8 mouse cellular contexts compared by ENCODE assay signal in the genomic region with DNA sequence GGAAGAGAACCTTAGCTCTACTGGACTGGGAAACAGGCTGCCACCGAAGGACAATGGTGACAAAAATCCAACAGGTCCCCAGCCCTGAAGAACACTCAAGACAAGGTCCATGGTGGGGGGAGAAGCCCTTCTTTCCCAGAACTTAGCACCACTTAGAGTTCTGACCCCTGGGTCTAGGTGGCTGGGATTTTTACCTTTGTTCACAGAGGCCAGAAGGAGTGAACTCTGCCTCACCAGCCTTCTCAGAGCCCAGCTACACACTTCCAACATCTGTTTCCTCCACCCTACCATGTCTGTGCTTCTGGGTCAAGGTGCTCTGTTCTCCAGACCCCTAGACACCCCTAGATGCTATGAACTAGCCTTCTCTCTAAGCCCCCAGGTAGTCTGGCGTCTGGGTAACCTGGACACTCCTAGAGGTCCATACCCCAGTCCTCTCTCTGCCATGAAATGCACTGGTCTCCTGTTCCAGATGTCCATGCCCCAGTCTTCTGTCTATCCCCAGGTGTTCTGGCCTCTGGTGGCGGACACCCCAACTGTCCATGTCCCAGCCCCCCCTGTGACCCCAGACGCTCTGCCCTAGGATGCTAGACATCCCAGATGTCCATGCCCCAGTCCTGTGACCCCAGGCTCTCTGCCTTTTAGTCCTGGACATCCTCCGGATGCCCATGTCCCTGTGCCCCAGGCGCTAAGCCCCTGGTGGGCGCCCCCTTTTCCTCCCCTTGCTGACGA. TPM values are rescaled to one million over a fixed set of nuclear protein-coding genes. Genes with fewer than 3 reads are reported as not detected.
DNase-seq lines count a peak whose midpoint lies in the region; ATAC-seq and TF ChIP-seq lines count a peak whose summit lies in the region.

No protein-coding gene starts in this region.

- H3K9ac ChIP-seq in limb, embryonic 12.5 days (replicated peaks): peak overlapping the region; percentile 90

- ATAC-seq in limb, embryonic 12.5 days (ENCODE audit: insufficient number of reproducible peaks, insufficient read depth, low FRiP score, low TSS enrichment, low read depth): peak; percentile 27; the same call in 1 of the 2 replicates

- H3K4me3 ChIP-seq in C2C12 (ENCODE audit: insufficient read depth, poor library complexity, severe bottlenecking): peak overlapping the region; percentile 65
- H3K4me3 ChIP-seq in forebrain, embryonic 10.5 days: peak overlapping the region; percentile 93
- H3K4me3 ChIP-seq in limb, embryonic 12.5 days (replicated peaks): peak overlapping the region; percentile 83
- peak overlapping the region; percentile 82 for H3K4me3 ChIP-seq in small intestine, adult 2 months (ENCODE audit: low read depth, low read length)

- no peak for TF ChIP-seq CTCF in C2C12 (IDR thresholded peaks at IDR 0.05; ENCODE audit: control insufficient read depth, insufficient read depth, insufficient read length)
- no peak for TF ChIP-seq CTCF in small intestine, adult 2 months (IDR thresholded peaks at IDR 0.05; ENCODE audit: extremely low read depth, insufficient read length, insufficient replicate concordance, low read depth, low read length)

- no peaks in the 10 kb centered on the region for H3K9me3 ChIP-seq in forebrain, embryonic 10.5 days
- H3K9me3 ChIP-seq in limb, embryonic 12.5 days: no peaks in the 10 kb centered on the region

- H3ac ChIP-seq in C2C12 (ENCODE audit: control insufficient read depth, insufficient read length, low read depth): peak overlapping the region; percentile 82

- H3K36me3 ChIP-seq in C2C12 (ENCODE audit: control insufficient read depth, insufficient read depth): peaks cover 16% of the 10 kb centered on the region
- 0 out of 2 replicates have a peak, but pooled peaks cover 6% of the 10 kb centered on the region for H3K36me3 ChIP-seq in forebrain, embryonic 10.5 days (replicated peaks)
- H3K36me3 ChIP-seq in limb, embryonic 12.5 days: peaks cover 14% of the 10 kb centered on the region; the same call in 1 of the 2 replicates
- peaks cover 9% of the 10 kb centered on the region for H3K36me3 ChIP-seq in small intestine, adult 2 months (ENCODE audit: control insufficient read depth, insufficient read depth, low read length)

- DNase-seq in cerebellum, adult 9-11 months: peak; percentile 20
- DNase-seq in cerebellum, postnatal 25 days: no peak
- DNase-seq in forebrain, embryonic 10.5 days (ENCODE audit: extremely low spot score, low spot score): no peak
- DNase-seq in layer of hippocampus, adult 9-10 months (ENCODE audit: low spot score): no peak
- DNase-seq in spleen, postnatal 36 days (ENCODE audit: low spot score in 2 of 2): no peak

- peak overlapping the region; percentile 91 for H3K4me2 ChIP-seq in limb, embryonic 12.5 days

- H3K27me3 ChIP-seq in C2C12 (ENCODE audit: control insufficient read depth, insufficient read depth, insufficient read length): no peaks in the 10 kb centered on the region
- peaks cover 12% of the 10 kb centered on the region for H3K27me3 ChIP-seq in forebrain, embryonic 10.5 days (ENCODE audit: poor library complexity, severe bottlenecking)
- H3K27me3 ChIP-seq in limb, embryonic 12.5 days: no peaks in the 10 kb centered on the region
- no peaks in the 10 kb centered on the region for H3K27me3 ChIP-seq in small intestine, adult 2 months (ENCODE audit: control insufficient read depth, insufficient read depth, low read length)

- peak overlapping the region; percentile 87 for H3K27ac ChIP-seq in forebrain, embryonic 10.5 days
- H3K27ac ChIP-seq in limb, embryonic 12.5 days: peak overlapping the region; percentile 53; the same call in 1 of the 2 replicates
- peak overlapping the region; percentile 95 for H3K27ac ChIP-seq in small intestine, adult 2 months (ENCODE audit: insufficient read depth, low read depth, low read length)

- no peak; the same call in 1 of the 2 replicates for TF ChIP-seq POLR2A in small intestine, adult 2 months (IDR thresholded peaks at IDR 0.05; ENCODE audit: low read depth, low read length)

- WGBS in forebrain, embryonic 10.5 days: 17% methylated on average over 8 of the region's 8 CpGs
- WGBS in limb, embryonic 12.5 days: 17% methylated on average over 8 of the region's 8 CpGs
- WGBS in small intestine, adult 2 months: 4% methylated on average over 8 of the region's 8 CpGs

- peaks cover 15% of the 10 kb centered on the region for H3K79me3 ChIP-seq in C2C12 (ENCODE audit: low read depth)

- H3K79me2 ChIP-seq in C2C12 (ENCODE audit: control insufficient read depth, insufficient read depth): peaks cover 37% of the 10 kb centered on the region

- H3K4me1 ChIP-seq in forebrain, embryonic 10.5 days: peaks cover 31% of the 10 kb centered on the region
- H3K4me1 ChIP-seq in limb, embryonic 12.5 days (replicated peaks): peaks cover 11% of the 10 kb centered on the region
- H3K4me1 ChIP-seq in small intestine, adult 2 months (ENCODE audit: control insufficient read depth, insufficient read depth, insufficient read length, low read length): peaks cover 18% of the 10 kb centered on the region

TF ChIP-seq in C2C12, 6 proteins besides CTCF, POLR2A, EP300 and RAD21:
- no peak for TF ChIP-seq MAX (IDR thresholded peaks at IDR 0.05)
- no peak for TF ChIP-seq USF1 (IDR thresholded peaks at IDR 0.05; ENCODE audit: low read depth)
- TF ChIP-seq CEBPB (IDR thresholded peaks at IDR 0.05; ENCODE audit: low read depth): no peak
- no peak for TF ChIP-seq FOSL1 (IDR thresholded peaks at IDR 0.05; ENCODE audit: insufficient read depth, low read length, poor library complexity, severe bottlenecking)
- no peak for TF ChIP-seq MYOD1 (IDR thresholded peaks at IDR 0.05; ENCODE audit: control insufficient read depth, insufficient read length, low read depth)
- TF ChIP-seq MYOG (IDR thresholded peaks at IDR 0.05; ENCODE audit: control insufficient read depth, extremely low read depth, insufficient read length): no peak

RNA-seq across cellular contexts. Expression of gene Arfgap3, which starts 0.7 kb away (rescaled TPM):
- polyA plus RNA-seq in C2C12 (2012; fragmentation: generic; extraction: Trizol): 39.6 TPM
- polyA plus RNA-seq in forebrain, embryonic 10.5 days (2016; fragmentation: Nextera tagmentation; extraction: Ambion mirVana): 24.4 TPM in 2 replicates
- polyA plus RNA-seq in limb, embryonic 12.5 days (2016; fragmentation: Nextera tagmentation; extraction: Ambion mirVana): 40.3 and 42.5 TPM in 2 replicates
- 39.6 and 88.2 TPM in 2 replicates for polyA plus RNA-seq in small intestine, adult 2 months (2012; rRNA removed)
